Mouse (Mus musculus): ENCODE data around the gene Rnf151.

GRCm38 (mm10) chr17:24752415-24753394 is 34.8 kb upstream of the Rnf151 start, which contains the start of gene Hs3st6:
- TF ChIP-seq CTCF (IDR thresholded peaks at IDR 0.05) (no peak), EP300 (IDR thresholded peaks at IDR 0.05) (no peak)

Measured in lung, postnatal 0 days (tissue).